Mouse (Mus musculus): ENCODE measurements at regions not wholly inside any gene's neighbourhood (a gene's known extent, or its start where the extent isn't known, plus 50 kb on each side); places are given as distances from the start of the nearest gene placed in this dataset.

DNA sequence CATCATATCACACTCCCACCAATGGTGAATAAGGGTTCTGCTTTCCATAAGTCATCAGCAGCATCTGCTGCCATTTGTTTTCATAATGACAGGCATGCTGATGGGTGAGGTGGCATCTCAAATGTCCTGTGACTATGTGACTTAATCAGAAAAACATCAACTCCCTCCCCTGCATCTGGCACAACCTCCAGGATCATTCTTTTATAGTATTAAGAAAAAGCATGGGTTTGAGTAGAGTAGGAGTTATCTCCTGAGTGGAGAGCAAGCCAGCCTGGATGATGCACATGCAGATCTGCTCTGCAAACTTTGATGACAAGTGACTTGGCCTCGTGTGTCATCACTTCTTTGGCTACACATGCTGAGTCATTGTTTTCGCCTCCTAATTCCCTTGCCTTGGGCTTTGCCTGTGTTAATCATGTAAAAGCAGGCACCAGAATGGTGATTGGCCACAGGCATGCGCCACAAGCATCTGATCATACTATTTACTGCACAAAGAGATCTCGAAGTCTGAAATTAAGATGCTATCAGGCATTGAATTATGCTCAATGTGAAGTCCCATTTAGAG is 335.9 kb downstream of the Rnf144a start:
- TF ChIP-seq CTCF (IDR thresholded peaks at IDR 0.05; ENCODE audit: low read depth) (no peak), EP300 (optimal IDR thresholded peaks at IDR 0.05) (no peak)

Data from stomach, postnatal 0 days (tissue).